Mouse (Mus musculus): ENCODE measurements around the gene Adprm.

DNA sequence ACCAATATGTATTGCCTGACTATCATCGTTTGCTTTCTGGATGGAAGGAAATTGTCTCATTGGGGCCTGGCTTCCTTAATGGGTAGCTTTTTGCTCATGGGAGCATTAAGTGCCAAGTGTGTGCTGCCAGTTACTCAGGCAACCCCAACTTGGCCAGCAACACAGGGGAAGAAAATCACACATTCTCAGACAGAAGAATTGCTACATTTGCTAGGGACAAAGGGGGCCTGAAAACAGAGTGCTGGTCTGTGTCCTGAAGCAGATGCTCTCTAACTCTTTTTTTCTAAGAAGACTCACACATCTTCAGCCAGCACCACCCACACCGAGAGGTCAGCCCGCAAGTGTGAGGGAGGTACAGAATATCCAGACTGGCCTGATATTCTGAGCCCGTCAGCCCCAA is 51.7 kb downstream of the Adprm start:
- TF ChIP-seq CTCF (IDR thresholded peaks at IDR 0.05; ENCODE audit: low read depth, low read length), result no peak
- no peak for TF ChIP-seq POLR2A (IDR thresholded peaks at IDR 0.05; ENCODE audit: borderline replicate concordance, low read depth, low read length)
